Mouse (Mus musculus) gastrocnemius, postnatal 36 days (tissue): ENCODE results near the gene Vrk2. TPM values are rescaled to one million over a fixed set of nuclear protein-coding genes. Genes with fewer than 3 reads are reported as not detected.

Experiments
- DNase-seq, 2 experiments: peaks; one replicate each; pipeline ENCODE4 v3.0.0; 2022
- intact Hi-C: fragments of 180-260 bp; cut with DNase I; formaldehyde crosslinking; loops from one replicate; pipeline ENCODE4 v1.15.1; 2025
- total RNA-seq, 2 experiments: library from RNA; stranded (reverse); gene quantifications; 2 replicates each; pipeline ENCODE4 v1.2.3; 2021

The Vrk2 gene
- total RNA-seq, 2 experiments from 2014 or later = 6.2 to 6.8 TPM

- intact Hi-C loops = no loop called here
- no peak for DNase-seq
Observed at GRCm38 (mm10) chr11:26437818-26438217, 156.0 kb downstream of the Vrk2 start.

- intact Hi-C loops = no loop called here
- no peak for DNase-seq
Observed at GRCm38 (mm10) chr11:26434229-26434628, 159.6 kb downstream of the Vrk2 start.

GRCm38 (mm10) chr11:26421472-26421871 lies 172.3 kb downstream of the Vrk2 start:
- intact Hi-C loops = no loop called here
- DNase-seq = no peak

Other genes with a start within 250 kb of the Vrk2 start
- gene Fancl, start 207.9 kb downstream of the Vrk2 start, total RNA-seq = 1 to 10 TPM; 2.5 to 4.0 TPM
- gene Gm6899, start 758 bp downstream of the Vrk2 start, total RNA-seq = not detected